Mouse (Mus musculus): Measurements from ENCODE around the gene Traf1. TPM values are rescaled to one million over a fixed set of nuclear protein-coding genes. Genes with fewer than 3 reads are reported as not detected.
A peak's percentile ranks its signal among the peaks of the same experiment; 100 is the strongest.

Traf1 gene
- polyA plus RNA-seq, 1 experiment: 1.1 TPM

DNA sequence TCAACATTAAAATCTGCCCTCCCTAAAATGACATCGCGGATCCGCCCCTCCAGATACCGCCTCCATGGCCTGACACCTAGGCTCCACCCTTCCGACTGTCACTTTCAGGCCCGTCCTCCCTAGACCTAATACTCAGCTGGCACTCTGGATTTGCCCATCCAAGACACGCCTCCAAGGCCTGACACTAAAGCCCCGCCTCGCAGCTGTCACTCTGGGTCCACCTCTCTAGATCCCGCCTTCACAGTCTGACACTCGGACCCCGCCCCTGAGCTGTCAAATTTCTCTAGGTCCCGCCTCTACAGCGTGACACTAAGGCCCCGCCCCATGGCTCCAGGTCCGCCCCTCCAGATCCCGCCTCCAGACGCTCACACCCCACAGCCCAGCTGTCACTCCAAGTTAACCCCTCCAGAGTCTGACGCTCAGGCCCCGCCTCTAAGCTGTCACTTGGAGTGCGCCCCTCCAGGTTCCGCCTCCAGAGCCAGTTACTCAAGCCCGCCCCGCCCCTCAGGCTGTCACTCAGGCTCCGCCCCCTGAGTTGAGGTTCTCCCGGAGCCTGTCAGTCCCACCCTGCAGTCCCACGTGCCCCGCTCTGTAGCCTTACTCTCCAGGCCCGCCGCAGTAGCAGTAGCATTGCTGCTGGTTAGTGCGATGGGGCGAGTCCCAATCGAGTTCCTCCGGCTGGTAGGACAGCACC, 56.6 kb downstream of the Traf1 start:
- no peak for TF ChIP-seq E2F4 (IDR thresholded peaks at IDR 0.05; ENCODE audit: insufficient read depth)
- no peak for TF ChIP-seq SRF (IDR thresholded peaks at IDR 0.05; ENCODE audit: control insufficient read depth, insufficient read length, low read depth)
- TF ChIP-seq TCF12 (IDR thresholded peaks at IDR 0.05; ENCODE audit: insufficient read depth, poor library complexity, severe bottlenecking): no peak
- TF ChIP-seq REST (IDR thresholded peaks at IDR 0.05; ENCODE audit: insufficient read depth, insufficient read length): no peak
- peak; percentile 55 for TF ChIP-seq POLR2AphosphoS2 (IDR thresholded peaks at IDR 0.05; ENCODE audit: insufficient read length, low read depth)
- TF ChIP-seq TCF3 (IDR thresholded peaks at IDR 0.05; ENCODE audit: insufficient read length, low read depth): no peak
- TF ChIP-seq MYOG (IDR thresholded peaks at IDR 0.05; ENCODE audit: control insufficient read depth in 1 of 3, insufficient read depth in 1 of 3, insufficient read length in 2 of 3, low read depth in 2 of 3): peak; percentile 51 to 73 (median 65)
- peak; percentile 72 for TF ChIP-seq POLR2A (IDR thresholded peaks at IDR 0.05; ENCODE audit: insufficient read length, low read depth)
- TF ChIP-seq CEBPB (IDR thresholded peaks at IDR 0.05; ENCODE audit: insufficient read depth, poor library complexity, severe bottlenecking): no peak
- peak; percentile 70 to 73 (median 70) for TF ChIP-seq MYOD1 (IDR thresholded peaks at IDR 0.05; ENCODE audit: control insufficient read depth in 1 of 3, insufficient read length in 2 of 3, low read depth in 2 of 3)
- TF ChIP-seq MAX (IDR thresholded peaks at IDR 0.05; ENCODE audit: low read depth): no peak
- TF ChIP-seq USF1 (IDR thresholded peaks at IDR 0.05; ENCODE audit: low read depth): peak; percentile 68
- Histone ChIP-seq H3K4me2 (ENCODE audit: low read depth) (peak overlapping the region; percentile 96), H3K36me3 (ENCODE audit: control insufficient read depth, insufficient read depth) (no peaks in the 10 kb centered on the region), H3K27me3 (ENCODE audit: control insufficient read depth, insufficient read depth, insufficient read length) (no peaks in the 10 kb centered on the region), H3ac (ENCODE audit: control insufficient read depth, insufficient read length) (no peak overlapping the region), H3K4me3 (peak overlapping the region; percentile 9), H3K79me2 (ENCODE audit: control insufficient read depth, insufficient read depth) (no peaks in the 10 kb centered on the region)

GRCm38 (mm10) chr2:34903652-34904405, 57.7 kb downstream of the Traf1 start:
- no peaks in the 10 kb centered on the region for H3K27me3 ChIP-seq (ENCODE audit: control insufficient read depth, insufficient read depth, insufficient read length)
- H3K4me2 ChIP-seq (ENCODE audit: low read depth): peak overlapping the region; percentile 73
- no peaks in the 10 kb centered on the region for H3K79me2 ChIP-seq (ENCODE audit: control insufficient read depth, insufficient read depth)
- H3ac ChIP-seq (ENCODE audit: control insufficient read depth, insufficient read length): no peak overlapping the region
- no peak for TF ChIP-seq TCF3 (IDR thresholded peaks at IDR 0.05; ENCODE audit: insufficient read length, low read depth)
- TF ChIP-seq MAX (IDR thresholded peaks at IDR 0.05; ENCODE audit: low read depth): no peak
- TF ChIP-seq POLR2A (IDR thresholded peaks at IDR 0.05; ENCODE audit: insufficient read length, low read depth): no peak
- no peak for TF ChIP-seq REST (IDR thresholded peaks at IDR 0.05; ENCODE audit: insufficient read depth, insufficient read length)
- TF ChIP-seq MYOG (IDR thresholded peaks at IDR 0.05; ENCODE audit: control insufficient read depth in 1 of 3, insufficient read depth in 1 of 3, insufficient read length in 2 of 3, low read depth in 2 of 3): no peak
- no peak for TF ChIP-seq SRF (IDR thresholded peaks at IDR 0.05; ENCODE audit: control insufficient read depth, insufficient read length, low read depth)
- no peak for TF ChIP-seq CEBPB (IDR thresholded peaks at IDR 0.05; ENCODE audit: insufficient read depth, poor library complexity, severe bottlenecking)
- TF ChIP-seq USF1 (IDR thresholded peaks at IDR 0.05; ENCODE audit: low read depth): no peak
- no peak for TF ChIP-seq POLR2AphosphoS2 (IDR thresholded peaks at IDR 0.05; ENCODE audit: insufficient read length, low read depth)
- TF ChIP-seq E2F4 (IDR thresholded peaks at IDR 0.05; ENCODE audit: insufficient read depth): no peak
- TF ChIP-seq MYOD1 (IDR thresholded peaks at IDR 0.05; ENCODE audit: control insufficient read depth in 1 of 3, insufficient read length in 2 of 3, low read depth in 2 of 3): no peak
- TF ChIP-seq TCF12 (IDR thresholded peaks at IDR 0.05; ENCODE audit: insufficient read depth, poor library complexity, severe bottlenecking): no peak
- H3K36me3 ChIP-seq (ENCODE audit: control insufficient read depth, insufficient read depth): no peaks in the 10 kb centered on the region
- H3K4me3 ChIP-seq: no peak overlapping the region

GRCm38 (mm10) chr2:34903191-34903590, 58.4 kb downstream of the Traf1 start:
- no peak for TF ChIP-seq TCF3 (IDR thresholded peaks at IDR 0.05; ENCODE audit: insufficient read length, low read depth)
- no peak for TF ChIP-seq MYOD1 (IDR thresholded peaks at IDR 0.05; ENCODE audit: control insufficient read depth in 1 of 3, insufficient read length in 2 of 3, low read depth in 2 of 3)
- TF ChIP-seq POLR2A (IDR thresholded peaks at IDR 0.05; ENCODE audit: insufficient read length, low read depth): no peak
- no peak for TF ChIP-seq TCF12 (IDR thresholded peaks at IDR 0.05; ENCODE audit: insufficient read depth, poor library complexity, severe bottlenecking)
- no peak for TF ChIP-seq USF1 (IDR thresholded peaks at IDR 0.05; ENCODE audit: low read depth)
- H3K27me3 ChIP-seq (ENCODE audit: control insufficient read depth, insufficient read depth, insufficient read length): no peaks in the 10 kb centered on the region
- H3K4me2 ChIP-seq (ENCODE audit: low read depth): no peak overlapping the region
- no peaks in the 10 kb centered on the region for H3K36me3 ChIP-seq (ENCODE audit: control insufficient read depth, insufficient read depth)
- no peak overlapping the region for H3K4me3 ChIP-seq
- H3K79me2 ChIP-seq (ENCODE audit: control insufficient read depth, insufficient read depth): no peaks in the 10 kb centered on the region
- no peak overlapping the region for H3ac ChIP-seq (ENCODE audit: control insufficient read depth, insufficient read length)

- no peaks in the 10 kb centered on the region for H3K79me2 ChIP-seq (ENCODE audit: control insufficient read depth, insufficient read depth)
These were observed 58.8 kb downstream of the Traf1 start for GRCm38 (mm10) chr2:34902731-34903130.

DNA sequence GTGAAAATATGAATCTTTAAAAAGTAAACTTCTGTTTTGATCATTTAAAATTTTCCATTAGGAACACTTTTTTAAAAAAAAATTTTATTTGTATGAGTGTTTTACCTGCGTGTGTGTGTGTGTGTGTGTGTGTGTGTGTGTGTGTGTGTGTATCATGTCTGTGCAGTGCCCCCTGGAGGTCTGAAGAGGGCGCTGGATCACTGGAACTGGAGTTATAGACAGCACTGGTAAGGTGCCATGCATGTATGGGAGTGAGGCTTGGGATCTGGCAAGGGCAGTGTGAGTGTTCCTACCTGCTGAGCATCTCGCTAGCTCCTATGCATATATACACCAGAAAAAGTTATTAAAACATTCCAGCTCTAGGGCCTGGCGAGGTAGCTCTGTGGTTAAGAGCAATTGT, 59.8 kb downstream of the Traf1 start:
- no peaks in the 10 kb centered on the region for H3K79me2 ChIP-seq (ENCODE audit: control insufficient read depth, insufficient read depth)
- no peaks in the 10 kb centered on the region for H3K27me3 ChIP-seq (ENCODE audit: control insufficient read depth, insufficient read depth, insufficient read length)
- no peaks in the 10 kb centered on the region for H3K36me3 ChIP-seq (ENCODE audit: control insufficient read depth, insufficient read depth)
- TF ChIP-seq MYOD1 (IDR thresholded peaks at IDR 0.05; ENCODE audit: control insufficient read depth in 1 of 3, insufficient read length in 2 of 3, low read depth in 2 of 3) (no peak), USF1 (IDR thresholded peaks at IDR 0.05; ENCODE audit: low read depth) (no peak)
- H3K4me3 ChIP-seq: no peak overlapping the region
- H3ac ChIP-seq (ENCODE audit: control insufficient read depth, insufficient read length): no peak overlapping the region
- H3K4me2 ChIP-seq (ENCODE audit: low read depth): no peak overlapping the region

More at GRCm38 (mm10) chr2:34902731-34903130, 58.8 kb downstream of the Traf1 start:
- Histone ChIP-seq H3K4me2 (ENCODE audit: low read depth) (no peak overlapping the region), H3K36me3 (ENCODE audit: control insufficient read depth, insufficient read depth) (no peaks in the 10 kb centered on the region), H3ac (ENCODE audit: control insufficient read depth, insufficient read length) (no peak overlapping the region), H3K27me3 (ENCODE audit: control insufficient read depth, insufficient read depth, insufficient read length) (no peaks in the 10 kb centered on the region), H3K4me3 (no peak overlapping the region)
- TF ChIP-seq TCF12 (IDR thresholded peaks at IDR 0.05; ENCODE audit: insufficient read depth, poor library complexity, severe bottlenecking): no peak

Data from myocyte (in vitro differentiated cells).